Mouse (Mus musculus) kidney, postnatal 25 days (tissue): ENCODE measurements around the gene Cped1.
"Not testable (repeated sequence)": the region's sequence is repeated elsewhere in the genome, so short reads cannot be mapped to it uniquely, and the experiment has no call there.

Source experiments
- DNase-seq, 2 experiments: peaks; one replicate each; pipeline ENCODE4 v3.0.0; 2021; ENCODE audit warnings: mixed read lengths in 2 of 2

Cped1 gene

GRCm38 (mm10) chr6:22026761-22027594 lies 41.3 kb downstream of the Cped1 start:
- no peak for DNase-seq

DNA sequence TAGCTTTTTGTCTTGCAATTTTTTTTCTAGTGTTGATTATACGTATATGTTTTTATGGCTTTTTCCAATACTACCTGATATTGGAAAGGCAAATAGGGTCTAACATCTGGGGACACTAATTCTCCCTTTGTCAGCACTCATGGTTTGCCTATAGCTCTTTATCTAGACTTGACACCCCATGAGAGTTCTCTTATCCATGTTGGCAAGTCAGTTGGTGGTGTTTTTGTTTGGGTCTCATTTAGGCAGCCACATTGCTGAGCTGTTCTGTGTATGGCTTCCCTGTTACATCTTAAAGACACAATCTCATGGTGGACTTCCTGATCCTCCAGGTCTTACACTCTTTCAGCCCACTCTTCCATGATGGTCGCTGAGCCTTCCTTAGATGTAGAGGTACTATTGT lies 42.1 kb downstream of the Cped1 start:
- DNase-seq, result no peak

DNA sequence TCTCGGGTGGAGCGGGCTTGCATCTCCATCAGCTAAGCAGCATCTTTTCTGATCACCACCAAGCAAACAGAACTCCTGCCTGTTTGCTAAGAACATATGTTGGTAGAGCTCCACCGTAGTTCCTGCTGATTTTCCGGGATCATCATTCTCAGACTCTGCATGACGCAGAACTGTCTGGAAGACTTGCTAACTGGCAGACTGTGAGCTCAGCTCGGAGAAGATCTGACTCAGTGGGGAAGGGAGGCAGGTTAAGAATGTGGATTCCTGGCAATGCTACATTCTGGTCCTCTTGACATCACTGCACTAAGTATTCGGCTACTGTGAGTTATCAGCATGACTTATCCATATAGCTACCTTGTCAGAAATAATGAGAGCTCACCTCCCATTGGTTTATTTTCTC lies 44.7 kb downstream of the Cped1 start:
- DNase-seq, result no peak

DNA sequence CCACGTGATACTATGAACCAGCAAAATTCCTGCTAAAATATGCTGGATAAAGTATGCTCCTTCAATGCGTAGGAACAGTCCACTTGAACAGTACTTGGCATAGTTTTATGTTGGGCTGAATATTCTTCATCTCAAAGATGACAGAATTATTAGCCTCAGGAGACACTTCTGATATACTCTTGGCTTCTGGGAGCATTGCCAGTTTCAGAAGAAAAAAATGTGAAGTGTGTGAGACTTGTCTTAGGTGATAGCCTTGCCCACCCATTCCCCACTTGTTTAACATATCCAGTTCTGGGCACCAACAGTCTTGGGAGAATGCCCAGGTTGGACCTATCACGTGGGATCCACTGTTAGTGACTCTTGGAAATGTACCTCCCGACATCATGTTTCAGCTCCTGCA lies 47.5 kb downstream of the Cped1 start:
- no peak for DNase-seq

DNA sequence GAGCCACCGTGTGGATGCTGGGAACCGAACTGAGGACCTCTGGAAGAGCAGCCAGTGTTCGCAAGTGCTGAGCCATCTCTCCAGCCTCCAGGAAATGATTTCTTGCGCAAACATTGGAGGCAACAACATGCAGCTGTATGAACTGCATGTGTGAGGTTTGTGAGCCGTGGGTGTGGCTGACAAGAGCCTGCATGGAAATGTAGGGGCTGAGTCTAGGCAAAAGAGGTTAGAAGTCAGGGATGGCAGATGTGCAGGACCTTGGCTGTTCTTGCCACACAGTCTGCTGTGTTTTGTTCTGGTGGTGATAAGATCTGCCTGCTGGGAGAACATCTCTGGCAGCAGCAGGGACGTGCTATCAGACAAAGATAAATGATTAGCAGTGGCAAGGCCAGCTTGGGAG lies 49.7 kb downstream of the Cped1 start:
- DNase-seq, result peak in 1 of 2 experiments; percentile 43

DNA sequence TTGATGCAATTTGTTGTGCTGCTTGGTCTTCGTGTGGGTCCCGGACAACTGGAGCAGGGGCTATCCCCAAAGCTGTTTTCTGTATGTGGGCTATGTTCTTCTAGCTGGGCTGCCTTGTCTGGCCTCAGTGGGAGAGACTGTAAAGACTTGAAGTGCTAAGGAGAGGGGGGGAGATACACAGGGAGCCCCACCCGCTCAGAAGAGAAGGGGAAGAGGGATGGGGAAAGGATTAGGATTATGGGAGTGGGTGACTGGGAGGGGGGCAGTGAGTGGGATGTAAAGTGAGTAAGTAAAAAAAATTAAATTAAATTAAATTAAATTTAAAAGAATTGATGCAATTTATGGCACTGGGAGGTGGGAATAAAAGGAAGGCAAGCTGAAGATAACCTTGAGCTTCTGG lies 50.2 kb downstream of the Cped1 start:
- no peak for DNase-seq

DNA sequence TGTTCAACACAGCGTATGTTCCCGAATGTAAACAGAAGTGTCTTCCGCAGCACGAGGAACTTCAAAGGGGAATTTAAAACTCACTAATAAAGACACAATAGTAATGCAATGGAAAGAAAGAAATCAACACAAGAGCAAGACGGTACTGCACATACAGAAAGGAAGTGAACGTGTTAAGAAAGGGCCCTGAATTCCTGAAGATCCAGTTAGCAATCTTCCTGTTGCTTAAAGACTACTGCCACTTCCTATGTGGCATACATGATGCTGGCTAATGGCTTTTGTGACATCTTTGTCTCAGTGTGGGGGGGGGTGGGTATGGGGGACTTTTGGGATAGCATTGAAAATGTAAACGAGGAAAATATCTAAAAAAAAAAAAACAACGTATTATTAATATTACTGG lies 50.7 kb downstream of the Cped1 start:
- DNase-seq, result no peak

DNA sequence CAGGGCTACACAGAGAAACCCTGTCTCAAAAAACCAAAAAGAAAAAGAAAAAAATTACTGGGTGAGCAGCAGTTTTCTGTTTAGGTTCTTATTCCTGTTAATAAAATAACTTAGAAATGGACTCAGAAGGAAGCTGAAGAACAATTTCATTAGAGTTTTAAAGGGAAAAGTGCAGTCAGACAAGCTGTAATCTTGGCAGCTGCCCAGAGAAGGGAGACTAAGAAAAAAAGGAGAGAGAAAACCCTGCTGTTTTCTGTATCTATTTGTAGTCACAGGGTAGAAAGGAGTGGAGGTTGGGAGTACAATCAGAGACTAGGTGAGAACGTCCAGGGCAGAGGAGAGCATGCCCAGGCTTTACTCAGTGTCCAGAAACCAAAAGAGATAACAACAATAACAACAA lies 51.2 kb downstream of the Cped1 start:
- no peak for DNase-seq

GRCm38 (mm10) chr6:22037441-22038050 lies 51.8 kb downstream of the Cped1 start:
- DNase-seq, result peak in 1 of 2 experiments; percentile 25

- not testable (repeated sequence) for DNase-seq
These were observed 54.0 kb downstream of the Cped1 start for GRCm38 (mm10) chr6:22039666-22040065.

- peak; percentile 58 to 66 for DNase-seq
These were observed 59.3 kb downstream of the Cped1 start for GRCm38 (mm10) chr6:22044880-22045605.

- DNase-seq, result peak; percentile 41 to 47
These were observed 61.4 kb downstream of the Cped1 start for GRCm38 (mm10) chr6:22047101-22047500.

- no peak for DNase-seq
These were observed 63.4 kb downstream of the Cped1 start for GRCm38 (mm10) chr6:22049093-22049492.

DNA sequence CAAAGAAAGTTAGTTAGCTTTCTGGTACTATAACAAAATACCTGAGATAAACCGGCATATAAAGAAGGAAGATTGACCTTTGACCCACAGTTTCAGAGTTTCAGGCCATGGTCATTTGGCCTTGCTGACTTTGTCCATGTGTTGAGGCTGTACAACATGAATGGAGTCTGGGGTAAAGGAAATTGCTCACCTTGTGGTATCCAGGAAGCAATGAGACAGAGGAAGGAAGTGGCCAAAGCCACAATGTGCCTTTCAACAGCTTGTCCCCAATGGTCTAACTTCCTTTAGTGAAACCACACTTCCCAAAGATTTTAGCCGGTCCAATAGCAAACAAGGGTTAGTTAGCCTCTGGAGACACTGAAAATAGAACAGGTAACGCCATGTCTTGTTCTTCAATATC lies 65.8 kb downstream of the Cped1 start:
- DNase-seq, result no peak

DNA sequence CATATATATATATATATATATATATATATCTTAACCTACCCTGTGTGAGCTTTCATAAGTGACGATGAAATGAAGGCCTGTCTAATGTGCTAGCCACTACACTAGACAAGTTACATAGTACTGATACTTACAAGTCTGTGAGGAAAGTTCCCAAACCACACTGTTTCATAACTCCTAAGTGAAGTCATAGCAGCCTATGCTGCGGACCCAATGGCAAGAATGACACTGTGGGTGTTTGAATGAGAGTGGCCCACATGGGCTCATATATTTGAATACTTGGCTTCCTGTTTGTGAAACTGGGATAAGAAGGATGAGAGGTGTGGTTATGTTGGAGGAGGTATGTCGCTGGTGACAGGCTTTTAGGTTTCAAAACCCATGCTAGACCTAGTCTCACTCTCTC lies 67.3 kb downstream of the Cped1 start:
- DNase-seq, result no peak

GRCm38 (mm10) chr6:22064341-22064740 lies 78.6 kb downstream of the Cped1 start:
- peak; percentile 30 to 70 for DNase-seq

DNA sequence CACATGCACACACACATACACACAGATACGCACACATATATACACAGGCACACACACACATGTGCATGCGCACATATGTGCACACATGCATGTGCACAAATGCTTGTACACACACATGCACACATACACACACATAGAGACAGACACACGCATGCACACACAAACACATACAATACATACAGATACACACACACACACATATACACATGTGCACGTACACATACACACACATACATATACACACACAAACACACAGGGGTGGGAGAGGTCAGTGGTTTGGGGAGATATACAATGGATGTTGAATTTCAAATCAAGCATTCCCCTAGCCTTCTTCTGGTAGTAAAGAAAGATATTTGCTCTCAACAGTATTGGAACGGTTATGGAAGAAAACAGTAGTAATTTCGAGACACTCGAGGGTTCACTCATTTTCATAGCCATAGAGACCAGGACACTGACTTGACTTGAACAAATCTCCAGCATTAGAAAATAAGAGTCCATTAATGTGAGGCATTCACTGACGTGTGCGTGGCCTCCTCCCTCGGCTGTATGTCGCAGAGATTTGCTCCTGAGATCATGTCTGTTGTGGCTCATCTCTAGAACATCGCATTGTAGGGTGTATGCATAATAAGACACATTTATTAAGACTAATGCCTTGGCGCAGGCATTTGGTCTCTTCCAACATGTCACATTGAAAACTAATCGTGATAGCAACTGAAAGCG lies 85.0 kb downstream of the Cped1 start:
- DNase-seq, result no peak

DNA sequence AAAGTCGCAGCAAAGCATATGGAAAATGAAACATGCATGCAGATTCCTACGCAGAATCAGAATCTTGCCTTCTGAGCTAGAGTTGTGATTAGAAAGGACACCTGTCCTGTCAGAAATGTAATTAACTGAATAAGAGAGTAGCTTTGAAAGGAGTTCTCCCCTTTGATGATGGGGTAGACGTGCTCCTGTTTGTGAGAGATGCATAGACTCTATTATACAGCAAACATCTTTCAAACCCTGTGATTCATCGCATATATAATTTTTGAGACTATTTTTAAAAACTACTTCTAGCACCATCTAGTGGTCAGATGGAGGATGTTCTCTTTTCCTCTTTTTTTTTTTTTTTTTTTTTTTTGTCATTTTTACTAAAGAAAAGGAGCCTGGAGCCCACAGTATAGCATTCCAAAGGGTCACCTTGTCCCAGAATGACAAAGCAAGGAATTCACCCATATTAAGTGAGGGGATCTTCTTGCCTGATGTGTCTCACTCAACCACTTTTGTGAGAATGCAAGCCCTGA lies 85.7 kb downstream of the Cped1 start:
- DNase-seq, result no peak

- no peak for DNase-seq
These were observed 87.0 kb downstream of the Cped1 start for GRCm38 (mm10) chr6:22072737-22073136.

DNA sequence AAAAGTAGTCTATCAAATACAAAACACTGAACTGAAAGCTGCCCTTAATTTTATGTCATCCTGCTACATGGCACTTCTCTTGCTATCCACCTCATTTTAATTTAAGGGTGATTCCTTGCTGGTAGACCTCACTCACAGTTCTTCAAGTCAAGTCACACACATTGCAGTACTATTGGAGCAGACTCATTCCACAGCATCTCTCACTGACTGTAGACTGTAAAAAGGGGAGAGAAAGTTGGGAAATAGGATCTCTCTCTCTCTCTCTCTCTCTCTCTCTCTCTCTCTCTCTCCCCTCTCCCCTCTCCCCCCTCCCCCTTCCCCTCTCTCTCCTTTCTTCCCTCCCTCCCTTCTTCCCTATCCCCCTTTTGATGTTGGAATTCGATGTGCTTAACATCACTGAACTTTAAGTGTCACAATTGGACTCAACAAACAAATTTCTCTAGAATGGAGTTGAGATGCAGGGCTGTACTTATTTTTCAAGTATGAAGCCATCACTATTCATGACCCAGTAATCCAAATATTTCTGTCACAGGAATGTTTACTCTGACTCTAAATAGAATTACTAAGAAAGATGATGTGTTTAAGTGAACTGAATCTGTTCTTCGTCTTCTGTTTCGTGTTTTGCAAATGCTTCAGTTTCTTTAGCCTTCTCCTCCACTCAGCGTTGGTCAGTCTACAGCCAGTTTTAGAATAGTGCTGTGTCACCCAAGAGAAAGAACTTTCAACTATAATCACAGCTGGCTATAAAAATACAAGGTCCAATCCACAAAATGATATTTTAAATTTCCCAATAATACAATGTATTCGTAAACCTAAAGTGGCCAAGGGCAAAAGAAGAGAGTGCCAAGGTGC lies 88.7 kb downstream of the Cped1 start:
- DNase-seq, result no peak

GRCm38 (mm10) chr6:22078686-22079264 lies 93.1 kb downstream of the Cped1 start:
- no peak for DNase-seq
